Mouse (Mus musculus) limb, embryonic 10.5 days (tissue): ENCODE data around the gene Isoc2b. TPM values are rescaled to one million over a fixed set of nuclear protein-coding genes. Genes with fewer than 3 reads are reported as not detected.
"Not testable (repeated sequence)": the region's sequence is repeated elsewhere in the genome, so short reads cannot be mapped to it uniquely, and the experiment has no call there.

Source experiments
- DNase-seq: peaks from one replicate; pipeline ENCODE4 v3.0.0-alpha.2; 2017; ENCODE audit warnings: low spot score
- H3K27ac ChIP-seq: fragments of 300-500 bp; sonication (generic); 2 replicates; pipeline ENCODE4 v1.5.1; 2016; ENCODE audit warnings: mild to moderate bottlenecking
- H3K27me3 ChIP-seq: fragments of 300-500 bp; sonication (generic); 2 replicates; pipeline ENCODE4 v1.6.1; 2016; ENCODE audit warnings: low read depth, mild to moderate bottlenecking; ENCODE audit not compliant: poor library complexity, severe bottlenecking
- H3K36me3 ChIP-seq: fragments of 300-500 bp; sonication (generic); 2 replicates; pipeline ENCODE4 v1.6.1; 2016; ENCODE audit warnings: mild to moderate bottlenecking, moderate library complexity
- H3K4me1 ChIP-seq: fragments of 300-500 bp; sonication (generic); 2 replicates; pipeline ENCODE4 v1.6.1; 2016
- H3K4me3 ChIP-seq: fragments of 300-500 bp; sonication (generic); 2 replicates; pipeline ENCODE4 v1.5.1; 2016; ENCODE audit warnings: mild to moderate bottlenecking, moderate library complexity
- H3K9me3 ChIP-seq: fragments of 300-500 bp; sonication (generic); replicated peaks from 2 replicates; pipeline ENCODE4 v1.6.1; 2016; ENCODE audit warnings: mild to moderate bottlenecking
- WGBS: fragments of 180-500 bp; shearing (Covaris S2); methylation state at CpG from one replicate; pipeline ENCODE4 v1.1.7; 2016; 5-methylcytosine and 5-hydroxymethylcytosine counted together
- polyA plus RNA-seq: library from polyadenylated mRNA; unstranded; fragments of >200 nt; fragmentation: Nextera tagmentation; extraction: Ambion mirVana; gene quantifications from 2 replicates; pipeline ENCODE4 v1.2.1, GENCODE M21; 2016

Isoc2b gene
- polyA plus RNA-seq, 1 experiment from 2014 or later = 2.6 TPM

- H3K27me3 ChIP-seq = peaks cover 33% of the 10 kb centered on the region
- no peak overlapping the region for H3K27ac ChIP-seq
- 0 out of 2 replicates have a peak, but pooled peaks cover 2% of the 10 kb centered on the region for H3K9me3 ChIP-seq
- no peak for DNase-seq
- 6% methylated on average over 19 of the region's 19 CpGs for WGBS
- H3K4me3 ChIP-seq = peak overlapping the region; percentile 35
- no peaks in the 10 kb centered on the region for H3K36me3 ChIP-seq
- peaks cover 7% of the 10 kb centered on the region for H3K4me1 ChIP-seq
These were observed 29.8 kb upstream of the Isoc2b start for GRCm38 (mm10) chr7:4899649-4900522.

- Histone ChIP-seq H3K9me3 (0 out of 2 replicates have a peak, but pooled peaks cover 2% of the 10 kb centered on the region), H3K27me3 (peaks cover 33% of the 10 kb centered on the region), H3K4me1 (peaks cover 7% of the 10 kb centered on the region), H3K4me3 (peak overlapping the region; percentile 35), H3K27ac (no peak overlapping the region), H3K36me3 (no peaks in the 10 kb centered on the region)
- peak; percentile 37 for DNase-seq
- WGBS = 14% methylated on average over 18 of the region's 18 CpGs
These were observed 29.0 kb upstream of the Isoc2b start for GRCm38 (mm10) chr7:4898851-4899648.

DNA sequence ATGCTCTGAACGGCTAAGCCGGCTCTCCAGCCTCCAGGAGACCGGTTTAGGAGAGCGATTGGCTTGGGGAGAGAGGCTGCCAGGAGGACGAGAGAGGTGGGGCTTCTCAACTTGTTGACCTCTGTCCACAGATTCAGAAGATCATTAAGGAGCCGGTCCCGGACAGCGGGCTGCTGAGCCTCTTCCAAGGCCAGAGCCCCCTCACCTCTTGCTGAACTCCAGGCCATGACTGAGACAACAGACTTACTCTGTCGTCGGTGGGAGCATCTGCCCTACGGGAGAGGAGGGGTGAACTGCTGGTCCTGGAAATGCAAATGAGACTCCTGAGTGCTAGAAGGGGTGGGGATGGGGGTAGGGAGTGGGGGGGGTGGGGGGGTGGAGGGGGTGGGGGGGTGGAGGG is 25.1 kb upstream of the Isoc2b start:
- H3K36me3 ChIP-seq = no peaks in the 10 kb centered on the region
- no peaks in the 10 kb centered on the region for H3K9me3 ChIP-seq
- H3K4me1 ChIP-seq = peaks cover 7% of the 10 kb centered on the region
- DNase-seq = no peak
- H3K27ac ChIP-seq = no peak overlapping the region
- 48% methylated on average over 11 of the region's 11 CpGs for WGBS
- H3K4me3 ChIP-seq = no peak overlapping the region
- peaks cover 22% of the 10 kb centered on the region for H3K27me3 ChIP-seq

GRCm38 (mm10) chr7:4886680-4887079 is 16.6 kb upstream of the Isoc2b start:
- no peaks in the 10 kb centered on the region for H3K36me3 ChIP-seq
- no peak for DNase-seq
- peaks cover 2% of the 10 kb centered on the region; the same call in 1 of the 2 replicates for H3K9me3 ChIP-seq
- no peak overlapping the region for H3K27ac ChIP-seq
- WGBS = 88% methylated on average over 4 of the region's 4 CpGs
- no peaks in the 10 kb centered on the region for H3K27me3 ChIP-seq
- no peak overlapping the region for H3K4me3 ChIP-seq
- no peaks in the 10 kb centered on the region for H3K4me1 ChIP-seq

- not testable (repeated sequence) for H3K4me3 ChIP-seq
These were observed 9.0 kb upstream of the Isoc2b start for GRCm38 (mm10) chr7:4879036-4879435.

DNA sequence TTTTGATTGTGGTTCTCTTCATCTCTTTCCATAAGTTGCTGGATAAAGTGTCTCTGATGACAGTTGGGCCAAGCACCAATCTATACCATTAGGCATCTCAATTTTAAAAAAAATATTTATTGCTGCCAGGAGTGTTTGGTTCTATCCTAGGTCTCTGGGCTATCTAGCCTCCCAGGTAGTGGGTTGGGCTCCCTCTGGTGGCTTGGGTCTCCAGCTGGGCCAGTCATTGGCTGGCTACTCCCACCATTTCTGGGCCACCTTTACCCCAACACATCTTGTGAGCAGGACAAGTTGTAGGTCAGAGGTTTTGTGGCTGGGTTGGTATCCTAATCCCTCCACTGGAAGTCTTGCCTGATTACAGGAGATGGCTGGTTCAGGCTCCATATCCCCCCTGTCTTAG is 8.1 kb upstream of the Isoc2b start:
- no peak for DNase-seq
- Histone ChIP-seq H3K4me1 (peaks cover 17% of the 10 kb centered on the region), H3K27ac (no peak overlapping the region), H3K36me3 (no peaks in the 10 kb centered on the region), H3K27me3 (no peaks in the 10 kb centered on the region), H3K4me3 (no peak overlapping the region), H3K9me3 (peaks cover 2% of the 10 kb centered on the region; the same call in 1 of the 2 replicates)

More at GRCm38 (mm10) chr7:4879036-4879435, 9.0 kb upstream of the Isoc2b start:
- not testable (repeated sequence) for H3K27ac ChIP-seq, H3K9me3 ChIP-seq, DNase-seq, H3K27me3 ChIP-seq, H3K36me3 ChIP-seq
- peaks cover 17% of the 10 kb centered on the region for H3K4me1 ChIP-seq
- 93% methylated on average over 1 of the region's 1 CpGs for WGBS

DNA sequence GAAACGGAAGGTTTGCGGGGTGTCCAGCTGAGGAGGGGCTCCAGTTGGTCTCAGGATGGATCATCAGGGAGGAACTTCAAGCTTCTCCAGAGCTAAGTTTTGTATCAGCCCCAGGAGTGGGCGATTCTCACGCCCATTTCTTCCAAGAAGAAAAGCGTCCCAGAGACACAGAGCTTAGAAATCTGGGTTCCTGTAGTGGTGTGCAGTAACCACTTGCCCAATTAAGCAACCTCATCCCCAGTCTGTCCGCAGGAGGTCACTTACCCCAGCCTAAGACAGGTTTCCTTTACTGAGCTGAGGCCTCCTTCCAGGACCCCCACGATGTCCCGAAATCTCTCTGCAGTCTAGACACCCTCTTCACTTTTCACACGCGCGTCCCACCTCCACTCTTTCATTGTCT is 7.2 kb upstream of the Isoc2b start:
- Histone ChIP-seq H3K27me3 (no peaks in the 10 kb centered on the region), H3K4me1 (peaks cover 17% of the 10 kb centered on the region), H3K4me3 (peak overlapping the region; percentile 63), H3K27ac (peak overlapping the region; percentile 78), H3K9me3 (peaks cover 2% of the 10 kb centered on the region; the same call in 1 of the 2 replicates), H3K36me3 (no peaks in the 10 kb centered on the region)
- WGBS = 9% methylated on average over 11 of the region's 11 CpGs
- no peak for DNase-seq

GRCm38 (mm10) chr7:4876753-4877221 is 6.7 kb upstream of the Isoc2b start, which contains the start of gene Isoc2a:
TSS of gene Isoc2a (plus strand) at chr7:4877153.
- under 1% methylated on average over 22 of the region's 22 CpGs for WGBS
- Histone ChIP-seq H3K27me3 (no peaks in the 10 kb centered on the region), H3K27ac (peak within 1 kb of the TSS; percentile 78), H3K4me1 (peaks cover 18% of the 10 kb centered on the region), H3K9me3 (no peaks in the 10 kb centered on the region), H3K36me3 (no peaks in the 10 kb centered on the region), H3K4me3 (peak within 1 kb of the TSS; percentile 63)
- DNase-seq = peak; percentile 92

GRCm38 (mm10) chr7:4866631-4867180 is 3.4 kb downstream of the Isoc2b start:
- 63% methylated on average over 10 of the region's 10 CpGs for WGBS
- no peaks in the 10 kb centered on the region for H3K9me3 ChIP-seq
- peak overlapping the region; percentile 87 for H3K27ac ChIP-seq
- peaks cover 17% of the 10 kb centered on the region for H3K4me1 ChIP-seq
- H3K36me3 ChIP-seq = no peaks in the 10 kb centered on the region
- DNase-seq = no peak
- H3K4me3 ChIP-seq = peak overlapping the region; percentile 66
- no peaks in the 10 kb centered on the region for H3K27me3 ChIP-seq

DNA sequence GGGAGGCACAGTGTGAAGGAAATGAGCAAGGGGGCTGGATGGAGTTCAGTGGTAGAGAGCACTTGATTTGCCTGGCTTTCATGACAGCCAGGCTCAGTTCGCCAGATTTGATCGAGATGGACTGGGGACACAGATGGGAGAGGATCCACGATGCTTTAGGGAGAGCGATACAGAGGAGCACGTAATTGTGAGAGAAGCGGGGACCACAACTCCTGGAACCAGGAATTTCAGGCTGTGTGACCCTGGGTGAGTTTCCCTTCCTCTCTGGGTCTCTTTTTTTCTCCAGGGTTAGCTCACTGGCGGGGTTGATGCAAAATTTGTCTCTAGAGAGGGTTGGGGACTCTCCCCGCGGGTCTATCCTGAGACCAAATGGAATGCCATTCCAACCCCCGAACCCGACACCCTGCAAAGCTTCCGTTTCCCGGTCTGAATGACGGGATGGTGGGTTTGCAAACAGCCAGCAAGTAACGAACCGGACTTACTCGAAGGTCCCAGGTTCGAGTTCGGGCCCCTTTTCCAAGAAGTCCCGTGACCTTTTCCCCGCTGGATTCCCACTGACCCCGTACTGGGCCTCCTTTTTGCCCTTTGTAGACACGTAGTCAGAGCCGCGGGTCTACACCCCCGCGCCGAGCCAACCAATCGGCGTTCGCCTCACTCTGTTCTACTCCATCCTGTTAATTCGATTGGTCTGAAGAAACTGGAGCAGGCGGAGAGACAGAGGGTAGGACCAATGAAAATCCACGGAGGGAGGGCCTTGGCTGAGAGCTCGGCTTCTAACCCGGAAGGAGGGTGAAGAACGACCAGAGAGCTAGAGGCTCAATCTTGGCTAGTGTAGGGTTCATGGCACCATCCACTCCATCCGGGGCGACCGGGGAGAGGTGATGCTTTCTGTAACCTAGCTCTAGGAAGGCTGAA is 4.2 kb downstream of the Isoc2b start:
- no peaks in the 10 kb centered on the region for H3K27me3 ChIP-seq
- peaks cover 15% of the 10 kb centered on the region for H3K4me1 ChIP-seq
- WGBS = 5% methylated on average over 40 of the region's 40 CpGs
- peak overlapping the region; percentile 87 for H3K27ac ChIP-seq
- H3K9me3 ChIP-seq = no peaks in the 10 kb centered on the region
- DNase-seq = peak; percentile 92
- peak overlapping the region; percentile 66 for H3K4me3 ChIP-seq
- H3K36me3 ChIP-seq = no peaks in the 10 kb centered on the region

DNA sequence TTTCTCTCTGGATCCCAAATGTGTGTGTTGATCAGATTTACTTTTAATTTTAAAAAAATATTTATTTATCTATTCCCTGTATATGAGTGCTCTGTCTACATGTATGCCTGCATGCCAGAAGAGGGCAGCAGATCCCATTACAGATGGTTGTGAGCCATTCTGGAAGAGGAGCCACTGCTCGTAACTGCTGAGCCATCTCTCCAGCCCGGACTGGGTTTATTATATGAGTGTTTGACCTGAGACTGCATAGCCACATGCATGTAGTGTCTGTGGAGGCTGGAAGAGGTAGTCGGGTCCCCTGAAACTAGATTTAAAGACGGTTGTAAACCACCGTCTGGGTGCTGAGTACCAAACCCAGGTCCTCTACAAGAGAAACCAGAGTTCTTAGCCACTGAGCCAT is 5.0 kb downstream of the Isoc2b start:
- DNase-seq = no peak
- 56% methylated on average over 5 of the region's 5 CpGs for WGBS
- peak overlapping the region; percentile 87; the same call in 1 of the 2 replicates for H3K27ac ChIP-seq

More for the DNA sequence above, 5.0 kb downstream of the Isoc2b start:
- Histone ChIP-seq H3K4me3 (peak overlapping the region; percentile 66), H3K36me3 (no peaks in the 10 kb centered on the region), H3K27me3 (no peaks in the 10 kb centered on the region), H3K4me1 (peaks cover 15% of the 10 kb centered on the region), H3K9me3 (no peaks in the 10 kb centered on the region)
